Mouse (Mus musculus) midbrain, postnatal 0 days (tissue): Measurements from ENCODE around the gene Cep68. TPM values are rescaled to one million over a fixed set of nuclear protein-coding genes. Genes with fewer than 3 reads are reported as not detected.

Experiments
- ATAC-seq: fragments of 200-750 bp; cut with Nextera tagmentation; 2 replicates; pipeline ENCODE4 v1.8.0; 2017; ENCODE audit warnings: moderate number of reproducible peaks, mild to moderate bottlenecking, moderate TSS enrichment, moderate library complexity; ENCODE audit not compliant: low FRiP score
- DNase-seq: peaks from one replicate; pipeline ENCODE4 v3.0.0-alpha.2; 2015; ENCODE audit warnings: low spot score
- H3K27ac ChIP-seq: fragments of 300-500 bp; sonication (generic); 2 replicates; pipeline ENCODE4 v1.5.1; 2014; ENCODE audit warnings: low read depth, mild to moderate bottlenecking, low read length, mixed read lengths
- H3K27me3 ChIP-seq: fragments of 300-500 bp; sonication (generic); 2 replicates; pipeline ENCODE4 v1.6.1; 2014; ENCODE audit warnings: low read length, control low read depth, mixed read lengths; ENCODE audit not compliant: insufficient read depth
- H3K36me3 ChIP-seq: fragments of 300-500 bp; sonication (generic); 2 replicates; pipeline ENCODE4 v1.6.1; 2014; ENCODE audit warnings: low read length, control low read depth, mixed read lengths; ENCODE audit not compliant: insufficient read depth
- H3K4me1 ChIP-seq: fragments of 300-500 bp; sonication (generic); 2 replicates; pipeline ENCODE4 v1.6.1; 2014; ENCODE audit warnings: mild to moderate bottlenecking, control low read depth, antibody characterized with exemption, low read length, mixed read lengths; ENCODE audit not compliant: insufficient read depth
- H3K4me2 ChIP-seq: fragments of 300-500 bp; sonication (generic); 2 replicates; pipeline ENCODE4 v1.6.1; 2014; ENCODE audit warnings: low read depth, mild to moderate bottlenecking, low read length, mixed read lengths; ENCODE audit not compliant: poor library complexity, severe bottlenecking
- H3K4me3 ChIP-seq: fragments of 300-500 bp; sonication (generic); 2 replicates; pipeline ENCODE4 v1.5.1; 2014; ENCODE audit warnings: low read depth, mild to moderate bottlenecking, low read length, moderate library complexity
- H3K9ac ChIP-seq: fragments of 300-500 bp; sonication (generic); replicated peaks from 2 replicates; pipeline ENCODE4 v1.6.1; 2014; ENCODE audit warnings: mild to moderate bottlenecking, low read length, moderate library complexity, mixed read lengths; ENCODE audit not compliant: poor library complexity, severe bottlenecking
- H3K9me3 ChIP-seq: fragments of 300-500 bp; sonication (generic); 2 replicates; pipeline ENCODE4 v1.6.1; 2016; ENCODE audit warnings: low read length, control low read depth
- CTCF ChIP-seq: IDR thresholded peaks from 2 replicates; pipeline ENCODE4 v1.5.1; 2016; ENCODE audit warnings: antibody characterized with exemption, mild to moderate bottlenecking
- WGBS: fragments of 180-500 bp; shearing (Covaris S2); extraction: QIAGEN DNeasy Blood & Tissue Kit; methylation state at CpG from one replicate; pipeline ENCODE4 v1.1.7; 2014; 5-methylcytosine and 5-hydroxymethylcytosine counted together
- polyA plus RNA-seq: library from polyadenylated mRNA; unstranded; fragments of >200 nt; fragmentation: Nextera tagmentation; extraction: Ambion mirVana; gene quantifications from 2 replicates; pipeline ENCODE4 v1.2.1, GENCODE M21; 2015
- total RNA-seq: library from RNA; depleted of rRNA; stranded (reverse); fragments of >200 nt; gene quantifications from 2 replicates; pipeline ENCODE4 v1.2.3, GENCODE M21; 2014; rRNA removed

Cep68 gene
- 40.7 and 45.5 TPM in 2 replicates for total RNA-seq
- polyA plus RNA-seq: 21.1 and 23.5 TPM in 2 replicates

GRCm38 (mm10) chr11:20249296-20250110 is at the start of gene Cep68:
Cep68 (minus strand) TSS chr11:20249429.
- peaks cover 9% of the 10 kb centered on the region; the same call in 1 of the 2 replicates for H3K4me1 ChIP-seq
- H3K4me3 ChIP-seq: peak within 1 kb of the TSS; percentile 94
- peak; percentile 99 for ATAC-seq
- no peaks in the 10 kb centered on the region for H3K27me3 ChIP-seq
- no peaks in the 10 kb centered on the region for H3K9me3 ChIP-seq
- peak within 1 kb of the TSS; percentile 88 for H3K9ac ChIP-seq
- peak within 1 kb of the TSS; percentile 88 for H3K27ac ChIP-seq
- under 1% methylated on average over 48 of the region's 59 CpGs for WGBS
- peak; percentile 52 for TF ChIP-seq CTCF
- no peaks in the 10 kb centered on the region for H3K36me3 ChIP-seq
- peak within 1 kb of the TSS; percentile 97 for H3K4me2 ChIP-seq
- DNase-seq: peak; percentile 98

- H3K36me3 ChIP-seq: no peaks in the 10 kb centered on the region
- ATAC-seq: no peak
- no peak overlapping the region for H3K4me3 ChIP-seq
- no peak overlapping the region for H3K27ac ChIP-seq
- no peak for TF ChIP-seq CTCF
- H3K27me3 ChIP-seq: no peaks in the 10 kb centered on the region
- DNase-seq: no peak
- no peak overlapping the region for H3K4me2 ChIP-seq
- WGBS: 79% methylated on average over 3 of the region's 3 CpGs
- no peaks in the 10 kb centered on the region for H3K4me1 ChIP-seq
- no peak overlapping the region for H3K9ac ChIP-seq
- no peaks in the 10 kb centered on the region for H3K9me3 ChIP-seq
These were observed 35.2 kb upstream of the Cep68 start for GRCm38 (mm10) chr11:20284463-20284862.

GRCm38 (mm10) chr11:20282601-20283219 is 33.5 kb upstream of the Cep68 start:
- H3K9me3 ChIP-seq: no peaks in the 10 kb centered on the region

GRCm38 (mm10) chr11:20280982-20281381 is 31.8 kb upstream of the Cep68 start:
- TF ChIP-seq CTCF: no peak
- 82% methylated on average over 5 of the region's 5 CpGs for WGBS
- no peaks in the 10 kb centered on the region for H3K36me3 ChIP-seq
- H3K9ac ChIP-seq: no peak overlapping the region
- no peak overlapping the region for H3K4me2 ChIP-seq
- no peaks in the 10 kb centered on the region for H3K9me3 ChIP-seq
- H3K27me3 ChIP-seq: no peaks in the 10 kb centered on the region
- ATAC-seq: no peak
- no peak overlapping the region for H3K4me3 ChIP-seq
- no peaks in the 10 kb centered on the region for H3K4me1 ChIP-seq
- no peak overlapping the region for H3K27ac ChIP-seq
- DNase-seq: no peak

More at GRCm38 (mm10) chr11:20282601-20283219, 33.5 kb upstream of the Cep68 start:
- no peak for TF ChIP-seq CTCF
- Histone ChIP-seq H3K4me1 (no peaks in the 10 kb centered on the region), H3K36me3 (no peaks in the 10 kb centered on the region), H3K4me2 (no peak overlapping the region), H3K27ac (no peak overlapping the region), H3K4me3 (no peak overlapping the region), H3K27me3 (no peaks in the 10 kb centered on the region), H3K9ac (no peak overlapping the region)
- DNase-seq (no peak), ATAC-seq (no peak)
- 85% methylated on average over 2 of the region's 2 CpGs for WGBS

GRCm38 (mm10) chr11:20278702-20279101 is 29.5 kb upstream of the Cep68 start:
- no peak for TF ChIP-seq CTCF
- H3K27ac ChIP-seq: no peak overlapping the region
- H3K9me3 ChIP-seq: no peaks in the 10 kb centered on the region
- no peaks in the 10 kb centered on the region for H3K27me3 ChIP-seq
- H3K36me3 ChIP-seq: no peaks in the 10 kb centered on the region
- H3K4me1 ChIP-seq: no peaks in the 10 kb centered on the region
- no peak overlapping the region for H3K9ac ChIP-seq
- 70% methylated on average over 5 of the region's 5 CpGs for WGBS
- ATAC-seq: no peak
- no peak overlapping the region for H3K4me3 ChIP-seq
- H3K4me2 ChIP-seq: no peak overlapping the region
- DNase-seq: peak; percentile 18

GRCm38 (mm10) chr11:20277106-20277505 is 27.9 kb upstream of the Cep68 start:
- H3K9ac ChIP-seq: no peak overlapping the region
- no peaks in the 10 kb centered on the region for H3K4me1 ChIP-seq
- H3K36me3 ChIP-seq: no peaks in the 10 kb centered on the region
- WGBS: 74% methylated on average over 2 of the region's 2 CpGs
- H3K27me3 ChIP-seq: no peaks in the 10 kb centered on the region
- DNase-seq (no peak), ATAC-seq (no peak)
- no peak overlapping the region for H3K4me2 ChIP-seq
- TF ChIP-seq CTCF: no peak
- no peak overlapping the region for H3K4me3 ChIP-seq
- H3K27ac ChIP-seq: no peak overlapping the region
- H3K9me3 ChIP-seq: no peaks in the 10 kb centered on the region
